Mouse (Mus musculus): Measurements from ENCODE around the gene Ccl9. TPM values are rescaled to one million over a fixed set of nuclear protein-coding genes. Genes with fewer than 3 reads are reported as not detected.

Ccl9 gene
- polyA plus RNA-seq, 2 experiments, result 4.2 to 7.3 TPM

DNA sequence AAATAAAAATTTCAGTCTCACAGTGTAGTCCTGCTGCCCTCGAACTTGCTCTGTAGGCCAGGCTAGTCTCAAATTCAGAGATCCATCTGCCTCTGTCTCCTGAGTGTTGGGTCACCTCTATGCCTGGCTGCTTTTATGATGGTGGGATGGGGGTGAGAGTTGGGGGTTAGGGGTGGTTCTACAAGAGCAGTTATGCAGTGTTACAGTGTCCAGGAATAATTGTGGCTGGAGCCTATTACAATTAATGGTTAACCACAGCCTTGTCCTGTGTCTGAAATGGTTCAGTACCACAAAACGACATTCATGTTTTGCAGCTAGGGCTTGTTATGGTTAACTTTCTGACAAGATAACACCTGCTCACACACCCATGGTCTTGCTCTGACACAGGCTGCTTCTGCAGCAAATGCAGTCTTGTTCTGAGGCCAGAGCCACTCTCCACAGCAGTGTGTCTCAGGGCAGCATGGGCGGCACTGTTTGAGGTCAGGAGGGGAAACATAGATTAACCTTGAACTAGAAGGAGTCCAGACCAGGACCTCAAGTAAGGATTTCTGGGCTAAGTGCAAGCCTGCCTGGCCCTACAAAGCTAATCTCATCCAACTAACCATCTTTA, 39.6 kb downstream of the Ccl9 start:
- H3K4me1 ChIP-seq (ENCODE audit: control insufficient read depth, insufficient read depth, low read length), result peaks cover 22% of the 10 kb centered on the region
- no peak overlapping the region for H3K9ac ChIP-seq (ENCODE audit: low read depth, low read length, severe bottlenecking)
- H3K27ac ChIP-seq (replicated peaks; ENCODE audit: low read depth, low read length), result no peak overlapping the region
- H3K9me3 ChIP-seq (ENCODE audit: control insufficient read depth, low read length), result no peaks in the 10 kb centered on the region
- no peak overlapping the region for H3K4me3 ChIP-seq (replicated peaks; ENCODE audit: low read length)
- no peaks in the 10 kb centered on the region for H3K27me3 ChIP-seq (ENCODE audit: control insufficient read depth, insufficient read depth, low read length)
- no peak for DNase-seq (ENCODE audit: low spot score)
- no peak for TF ChIP-seq POLR2A (IDR thresholded peaks at IDR 0.05; ENCODE audit: borderline replicate concordance, extremely low read depth, insufficient read depth, insufficient read length)
- WGBS, result 68% methylated on average over 3 of the region's 3 CpGs
- H3K36me3 ChIP-seq (ENCODE audit: control insufficient read depth, insufficient read depth, low read length), result no peaks in the 10 kb centered on the region
- no peak for ATAC-seq (ENCODE audit: low FRiP score, low read depth)
- no peak overlapping the region for H3K4me2 ChIP-seq (replicated peaks; ENCODE audit: low read depth, low read length, severe bottlenecking)

DNA sequence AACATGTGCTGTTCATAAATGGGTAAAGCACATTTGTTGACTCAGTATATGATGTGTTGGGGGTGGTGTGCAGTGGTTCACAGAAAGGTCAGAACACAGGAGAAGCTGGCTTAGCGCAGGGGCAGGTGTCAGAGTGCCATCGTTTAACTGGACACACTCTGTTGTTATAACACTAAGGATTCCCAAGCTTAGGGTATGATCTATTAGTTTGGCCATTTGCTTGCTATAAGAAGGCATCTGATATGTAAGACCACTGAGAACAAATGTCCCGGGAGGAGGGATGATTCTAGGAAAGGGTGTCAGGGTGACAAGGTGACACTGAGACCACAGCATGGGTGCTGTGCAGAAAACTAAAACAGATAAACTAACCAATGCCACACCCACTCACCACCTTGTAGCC, 41.6 kb downstream of the Ccl9 start:
- ATAC-seq (ENCODE audit: low FRiP score, low read depth), result no peak
- Histone ChIP-seq H3K9ac (ENCODE audit: low read depth, low read length, severe bottlenecking) (no peak overlapping the region), H3K27me3 (ENCODE audit: control insufficient read depth, insufficient read depth, low read length) (no peaks in the 10 kb centered on the region), H3K4me1 (ENCODE audit: control insufficient read depth, insufficient read depth, low read length) (peaks cover 22% of the 10 kb centered on the region), H3K4me3 (replicated peaks; ENCODE audit: low read length) (no peak overlapping the region), H3K27ac (replicated peaks; ENCODE audit: low read depth, low read length) (no peak overlapping the region), H3K4me2 (replicated peaks; ENCODE audit: low read depth, low read length, severe bottlenecking) (no peak overlapping the region), H3K9me3 (ENCODE audit: control insufficient read depth, low read length) (no peaks in the 10 kb centered on the region), H3K36me3 (ENCODE audit: control insufficient read depth, insufficient read depth, low read length) (no peaks in the 10 kb centered on the region)
- 63% methylated on average over 3 of the region's 3 CpGs for WGBS
- no peak for TF ChIP-seq POLR2A (IDR thresholded peaks at IDR 0.05; ENCODE audit: borderline replicate concordance, extremely low read depth, insufficient read depth, insufficient read length)
- DNase-seq (ENCODE audit: low spot score), result no peak

DNA sequence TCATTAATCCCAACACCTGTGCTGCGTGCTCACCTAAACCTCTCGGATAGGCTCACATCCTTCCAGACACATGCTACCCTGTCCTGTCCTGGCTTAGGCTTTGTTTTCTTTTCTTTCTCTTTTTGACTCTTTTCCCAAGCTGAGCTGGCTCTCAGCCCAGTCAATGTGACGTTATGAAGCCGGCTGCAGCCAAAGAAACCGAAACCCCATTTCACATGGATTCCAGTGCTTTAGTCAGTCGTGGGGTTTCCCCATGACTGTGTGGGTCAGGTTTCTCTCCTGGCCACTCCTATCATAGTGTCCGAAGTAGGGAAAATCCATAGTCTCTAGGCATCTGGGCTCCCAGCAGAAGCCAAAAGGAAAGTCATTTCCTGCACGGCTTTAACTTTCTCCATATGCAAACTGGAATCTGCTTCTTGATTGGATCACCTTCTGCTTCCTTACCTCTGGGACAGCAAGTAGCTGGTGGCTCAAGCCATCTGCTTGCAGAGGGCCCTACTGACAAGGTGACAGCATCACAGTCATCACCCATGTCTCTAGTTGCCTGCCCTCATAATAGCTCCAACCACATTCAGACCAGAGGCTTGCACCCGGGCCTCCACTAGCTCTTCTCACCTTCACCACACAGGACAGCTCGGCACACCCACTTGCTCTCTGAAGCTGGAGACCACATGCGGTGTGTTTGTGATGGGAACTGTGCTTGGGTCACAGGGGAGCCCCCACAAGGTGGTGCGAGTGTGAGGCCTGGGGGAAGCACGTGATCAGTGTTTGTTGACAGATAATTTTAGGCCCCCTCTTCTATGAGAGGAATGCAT, 43.6 kb downstream of the Ccl9 start:
- ATAC-seq (ENCODE audit: low FRiP score, low read depth) (peak; percentile 93), DNase-seq (ENCODE audit: low spot score) (peak; percentile 91)
- H3K4me1 ChIP-seq (ENCODE audit: control insufficient read depth, insufficient read depth, low read length), result peaks cover 22% of the 10 kb centered on the region
- H3K4me2 ChIP-seq (replicated peaks; ENCODE audit: low read depth, low read length, severe bottlenecking), result peak overlapping the region; percentile 31
- TF ChIP-seq POLR2A (IDR thresholded peaks at IDR 0.05; ENCODE audit: borderline replicate concordance, extremely low read depth, insufficient read depth, insufficient read length), result no peak
- H3K36me3 ChIP-seq (ENCODE audit: control insufficient read depth, insufficient read depth, low read length), result no peaks in the 10 kb centered on the region
- peak overlapping the region; percentile 53; the same call in 1 of the 2 replicates for H3K27ac ChIP-seq (replicated peaks; ENCODE audit: low read depth, low read length)
- 0 out of 2 replicates have a peak overlapping the region, but pooled peaks have one; percentile 5 for H3K4me3 ChIP-seq (replicated peaks; ENCODE audit: low read length)
- no peak overlapping the region for H3K9ac ChIP-seq (ENCODE audit: low read depth, low read length, severe bottlenecking)
- H3K9me3 ChIP-seq (ENCODE audit: control insufficient read depth, low read length), result no peaks in the 10 kb centered on the region
- H3K27me3 ChIP-seq (ENCODE audit: control insufficient read depth, insufficient read depth, low read length), result no peaks in the 10 kb centered on the region
- 18% methylated on average over 13 of the region's 13 CpGs for WGBS

DNA sequence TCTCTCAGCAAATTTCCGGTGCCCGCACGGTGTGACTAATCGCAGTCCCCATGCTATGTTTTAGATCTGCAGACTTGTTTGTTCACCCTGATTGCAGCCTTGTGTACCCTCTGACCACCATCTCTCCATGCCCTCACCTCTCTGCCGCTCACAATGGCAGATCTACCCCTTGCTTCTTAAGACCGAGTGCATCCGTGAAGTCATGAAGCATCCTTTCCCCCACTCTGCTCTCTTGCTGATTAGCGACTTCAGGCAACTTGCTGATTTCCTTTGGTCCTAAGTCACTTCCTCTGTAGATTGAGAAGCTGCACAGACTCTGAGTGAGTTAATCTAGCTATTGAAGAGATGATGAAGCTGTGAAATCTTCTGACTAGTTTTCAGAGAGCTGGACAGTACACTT, 44.3 kb downstream of the Ccl9 start:
- Histone ChIP-seq H3K4me2 (replicated peaks; ENCODE audit: low read depth, low read length, severe bottlenecking) (peak overlapping the region; percentile 31), H3K36me3 (ENCODE audit: control insufficient read depth, insufficient read depth, low read length) (no peaks in the 10 kb centered on the region), H3K9me3 (ENCODE audit: control insufficient read depth, low read length) (no peaks in the 10 kb centered on the region), H3K27me3 (ENCODE audit: control insufficient read depth, insufficient read depth, low read length) (no peaks in the 10 kb centered on the region), H3K9ac (ENCODE audit: low read depth, low read length, severe bottlenecking) (no peak overlapping the region), H3K27ac (replicated peaks; ENCODE audit: low read depth, low read length) (peak overlapping the region; percentile 53; the same call in 1 of the 2 replicates), H3K4me1 (ENCODE audit: control insufficient read depth, insufficient read depth, low read length) (peaks cover 22% of the 10 kb centered on the region), H3K4me3 (replicated peaks; ENCODE audit: low read length) (no peak overlapping the region)
- 77% methylated on average over 8 of the region's 8 CpGs for WGBS
- no peak for ATAC-seq (ENCODE audit: low FRiP score, low read depth)
- no peak for DNase-seq (ENCODE audit: low spot score)
- TF ChIP-seq POLR2A (IDR thresholded peaks at IDR 0.05; ENCODE audit: borderline replicate concordance, extremely low read depth, insufficient read depth, insufficient read length), result no peak

DNA sequence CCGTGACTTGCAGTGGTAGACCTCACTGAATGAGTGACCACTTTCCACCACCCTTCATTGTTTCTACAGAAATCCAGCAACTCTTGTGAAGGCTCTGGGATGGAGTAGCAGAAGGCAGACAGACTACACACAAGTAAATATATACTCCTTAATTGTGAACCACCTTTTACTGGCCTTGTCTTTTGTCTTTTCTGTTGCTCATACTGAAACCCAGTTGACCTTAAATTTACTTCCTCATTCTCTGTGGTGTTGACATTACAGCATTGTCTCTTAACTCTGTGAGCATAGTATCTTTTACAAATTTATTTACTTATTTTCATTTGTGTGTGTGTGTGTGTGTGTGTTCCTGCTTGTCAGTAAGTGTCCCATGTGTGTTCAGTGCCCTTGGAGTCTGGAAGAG, 45.2 kb downstream of the Ccl9 start:
- Histone ChIP-seq H3K9ac (ENCODE audit: low read depth, low read length, severe bottlenecking) (no peak overlapping the region), H3K27ac (replicated peaks; ENCODE audit: low read depth, low read length) (no peak overlapping the region), H3K9me3 (ENCODE audit: control insufficient read depth, low read length) (no peaks in the 10 kb centered on the region), H3K4me1 (ENCODE audit: control insufficient read depth, insufficient read depth, low read length) (peaks cover 22% of the 10 kb centered on the region), H3K4me2 (replicated peaks; ENCODE audit: low read depth, low read length, severe bottlenecking) (no peak overlapping the region), H3K27me3 (ENCODE audit: control insufficient read depth, insufficient read depth, low read length) (no peaks in the 10 kb centered on the region), H3K4me3 (replicated peaks; ENCODE audit: low read length) (no peak overlapping the region), H3K36me3 (ENCODE audit: control insufficient read depth, insufficient read depth, low read length) (no peaks in the 10 kb centered on the region)
- TF ChIP-seq POLR2A (IDR thresholded peaks at IDR 0.05; ENCODE audit: borderline replicate concordance, extremely low read depth, insufficient read depth, insufficient read length), result no peak
- DNase-seq (ENCODE audit: low spot score) (no peak), ATAC-seq (ENCODE audit: low FRiP score, low read depth) (no peak)
- WGBS, result 96% methylated on average over 1 of the region's 1 CpGs

Data from limb, embryonic 14.5 days (tissue).